Mouse (Mus musculus): ENCODE results near the gene Ncstn.

Ncstn gene

DNA sequence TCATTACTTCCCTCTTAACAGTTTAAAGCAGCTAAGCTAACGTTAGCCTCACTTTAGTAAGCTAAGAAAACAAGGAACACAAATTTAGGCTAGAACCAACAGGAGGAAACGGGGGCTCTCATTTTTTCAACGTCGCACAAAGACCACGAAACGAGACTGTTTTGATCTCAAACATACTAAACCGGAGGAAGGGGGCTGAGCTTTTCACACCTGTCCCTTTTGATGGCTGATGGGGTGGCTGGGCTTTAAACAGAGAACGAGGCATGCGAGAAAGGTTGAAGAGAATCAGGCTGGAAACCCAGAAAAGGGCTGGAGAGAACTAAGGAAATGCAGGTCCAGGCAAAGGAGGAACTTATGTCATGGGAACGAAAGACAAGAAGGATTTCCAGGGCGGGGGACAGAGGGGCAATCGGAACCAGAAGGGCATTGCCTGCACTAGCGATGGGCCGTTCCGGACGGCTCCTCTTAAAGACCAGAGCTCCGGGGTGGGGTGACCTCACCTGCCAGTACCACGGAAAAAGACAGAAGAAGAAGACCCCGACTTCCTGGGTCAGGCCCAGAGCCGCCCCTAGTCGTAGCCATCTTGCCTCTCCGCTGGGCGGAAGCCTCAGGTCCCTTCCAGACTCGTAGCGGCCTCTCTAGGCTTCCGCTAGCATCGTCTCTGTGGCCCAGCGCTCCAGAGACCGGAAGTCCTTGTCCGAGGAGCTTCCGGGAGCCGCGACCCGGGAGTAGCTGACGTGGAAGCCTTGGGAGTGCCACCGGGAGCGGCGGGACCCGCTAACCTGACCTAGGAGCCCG lies at the start of gene Ncstn, which contains the start of gene Copa:
Gene Ncstn (minus strand): TSS at position 695 of the 798 bp plus-strand sequence.
Gene Copa (plus strand): TSS at position 429 of the 798 bp plus-strand sequence.
- DNase-seq, result peak; percentile 90

DNA sequence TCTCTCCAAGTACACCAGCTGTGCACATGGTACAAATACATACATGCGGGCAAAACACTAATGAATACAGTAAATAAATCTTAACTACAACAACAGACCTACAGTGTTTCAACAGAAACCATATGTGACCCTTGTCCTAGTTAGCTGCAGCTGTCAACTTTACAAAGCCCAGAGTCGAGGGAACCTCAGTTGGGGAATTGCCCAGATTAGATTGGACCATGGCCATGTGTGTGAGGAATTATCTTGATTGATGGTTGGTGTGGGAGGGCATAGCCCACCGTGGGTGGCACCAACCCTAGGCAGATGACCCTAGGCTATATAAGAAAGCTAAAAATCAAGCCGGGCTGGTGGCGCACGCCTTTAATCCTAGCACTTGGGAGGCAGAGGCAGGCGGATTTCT lies 49.7 kb upstream of the Ncstn start:
- DNase-seq, result no peak

GRCm38 (mm10) chr1:172129780-172130179 lies 47.2 kb upstream of the Ncstn start:
- DNase-seq, result no peak

GRCm38 (mm10) chr1:172129108-172129507 lies 46.5 kb upstream of the Ncstn start:
- no peak for DNase-seq

- no peak for DNase-seq
Measured at GRCm38 (mm10) chr1:172128563-172128962, 46.0 kb upstream of the Ncstn start.

DNA sequence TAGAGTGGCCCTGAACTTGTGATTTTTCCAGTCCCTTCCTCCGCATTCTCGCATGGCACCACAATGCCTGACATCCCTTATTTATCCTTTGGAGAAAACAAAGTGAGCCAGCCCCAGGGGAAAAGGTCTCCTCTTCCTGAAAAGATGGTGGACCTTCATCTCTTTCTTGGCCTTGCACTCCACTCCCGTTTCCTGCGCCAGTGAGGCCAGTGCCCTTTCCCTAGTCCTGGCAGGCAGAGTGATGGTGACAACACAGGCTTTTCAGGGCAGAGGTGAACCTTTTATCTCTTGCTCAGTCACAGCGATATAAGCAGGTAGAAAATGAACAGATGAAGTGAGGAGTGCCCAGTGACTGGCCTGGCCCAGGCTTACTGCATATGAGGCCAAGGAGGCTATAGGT lies 44.9 kb upstream of the Ncstn start:
- DNase-seq, result no peak

DNA sequence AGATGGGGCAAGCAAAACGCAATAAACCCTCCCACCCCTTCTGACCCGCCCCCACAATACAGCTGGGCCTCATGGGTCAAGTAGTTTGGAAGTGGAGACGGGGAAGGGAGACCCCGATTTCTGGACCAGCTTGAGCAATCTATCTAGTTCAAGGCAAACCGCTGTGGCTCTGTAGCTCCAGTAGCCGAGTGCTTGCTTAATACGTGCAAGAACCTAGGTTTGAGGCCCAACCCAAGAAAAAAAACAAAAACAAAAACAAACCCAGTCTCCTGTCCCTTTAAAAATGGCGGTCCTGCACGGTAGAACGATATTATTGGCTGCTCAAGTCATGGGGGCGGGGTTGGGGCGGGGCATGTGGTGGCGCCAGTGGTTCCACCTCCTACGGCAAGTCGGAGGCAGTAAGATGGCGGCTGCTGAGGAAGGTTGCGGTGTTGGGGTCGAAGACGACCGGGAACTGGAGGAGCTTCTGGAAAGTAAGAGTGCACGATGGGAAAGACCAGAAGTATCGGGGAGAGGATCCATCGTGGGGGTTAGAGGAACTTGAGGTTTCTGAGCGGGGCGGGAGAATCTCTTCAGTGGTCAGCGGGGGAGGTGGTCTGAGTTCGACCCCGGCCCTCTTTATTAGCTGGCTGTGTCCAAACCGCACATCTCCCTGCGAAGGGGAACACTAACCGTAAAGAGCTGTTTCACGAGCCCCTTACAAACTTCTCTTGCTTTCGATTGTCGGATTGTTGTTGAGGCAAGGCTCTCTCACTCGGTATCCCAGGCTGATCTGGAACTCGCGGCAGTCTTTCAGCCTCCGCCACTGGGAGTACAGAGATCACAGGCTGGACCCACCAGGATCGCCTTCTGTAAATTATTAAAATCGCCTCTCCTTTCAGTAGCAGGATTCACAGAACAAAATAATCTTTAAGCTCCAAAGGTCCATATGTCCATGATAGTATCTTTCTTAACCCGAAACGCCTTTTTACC lies 44.1 kb upstream of the Ncstn start, which contains the start of gene Pex19:
Gene Pex19 (plus strand): TSS at position 380 of the 972 bp plus-strand sequence.
- DNase-seq, result peak; percentile 63

GRCm38 (mm10) chr1:172124572-172124971 lies 42.0 kb upstream of the Ncstn start:
- DNase-seq, result no peak

DNA sequence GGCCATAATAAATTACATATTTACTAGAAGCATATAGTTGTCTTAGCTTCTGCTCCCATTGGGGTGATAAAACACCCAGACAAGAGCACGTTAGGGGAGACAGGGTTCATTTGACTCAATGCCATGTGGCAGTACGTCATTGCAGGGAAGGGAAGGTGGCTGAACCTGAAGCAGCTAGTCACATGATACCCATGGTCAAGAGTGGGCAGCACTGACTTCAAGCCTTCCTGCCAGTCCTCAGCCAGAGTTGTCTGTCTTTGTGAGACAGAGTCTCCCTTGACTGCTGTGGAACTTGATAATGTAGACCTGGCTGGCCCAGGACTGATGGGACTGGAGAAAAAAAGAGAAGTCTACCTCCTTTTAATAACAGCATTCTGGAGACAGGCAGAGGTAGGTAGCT lies 40.1 kb upstream of the Ncstn start:
- no peak for DNase-seq

DNA sequence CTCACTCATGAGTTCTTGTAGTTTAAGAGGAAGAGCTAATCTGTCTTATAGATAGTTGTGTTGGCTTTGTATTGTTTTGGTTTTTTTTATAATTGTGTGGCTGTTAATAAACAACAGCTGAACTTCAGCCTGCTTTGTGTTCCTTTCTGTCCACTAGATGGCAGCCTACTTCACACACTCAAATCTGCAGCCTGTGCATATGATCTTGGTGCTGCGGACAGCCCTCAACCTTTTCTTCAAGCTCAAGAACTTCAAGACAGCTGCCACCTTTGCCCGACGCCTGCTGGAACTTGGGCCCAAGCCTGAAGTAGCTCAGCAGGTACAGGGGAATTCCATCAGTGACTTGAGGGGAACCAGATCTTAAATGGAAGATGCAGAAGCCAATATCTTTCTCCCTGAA lies 37.1 kb upstream of the Ncstn start:
- peak; percentile 36 for DNase-seq

GRCm38 (mm10) chr1:172119100-172119499 lies 36.5 kb upstream of the Ncstn start:
- no peak for DNase-seq

GRCm38 (mm10) chr1:172116948-172117347 lies 34.4 kb upstream of the Ncstn start:
- DNase-seq, result no peak

- DNase-seq, result no peak
Measured at GRCm38 (mm10) chr1:172107777-172108477, 25.3 kb upstream of the Ncstn start.

GRCm38 (mm10) chr1:172105101-172105500 lies 22.5 kb upstream of the Ncstn start:
- no peak for DNase-seq

- DNase-seq, result no peak
Measured at GRCm38 (mm10) chr1:172103619-172104018, 21.0 kb upstream of the Ncstn start.

- DNase-seq, result peak; percentile 20
Measured at GRCm38 (mm10) chr1:172099325-172100033, 16.9 kb upstream of the Ncstn start.

DNA sequence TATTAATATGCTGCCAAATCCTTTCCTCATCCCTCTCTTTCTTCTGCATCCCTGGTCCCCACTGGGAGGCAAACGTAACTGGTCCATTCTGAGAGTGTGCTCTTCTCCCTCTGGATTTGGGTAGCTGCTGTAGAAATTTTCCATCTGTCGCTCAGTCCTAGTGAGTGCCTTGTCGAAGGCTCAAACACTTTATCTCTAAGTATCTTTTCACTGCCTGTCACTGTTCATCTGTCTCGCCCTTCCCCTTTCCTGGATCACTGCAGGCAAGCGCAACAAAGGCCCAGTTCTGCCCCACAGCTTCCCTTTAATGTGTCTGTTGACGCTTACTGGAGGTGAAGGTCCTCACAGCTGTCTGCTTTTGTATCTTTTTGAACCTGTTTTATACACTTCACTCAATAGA lies 12.6 kb upstream of the Ncstn start:
- DNase-seq, result no peak

- DNase-seq, result no peak
Measured at GRCm38 (mm10) chr1:172094295-172094694, 11.7 kb upstream of the Ncstn start.

- DNase-seq, result no peak
Measured at GRCm38 (mm10) chr1:172093522-172093921, 10.9 kb upstream of the Ncstn start.

GRCm38 (mm10) chr1:172082899-172083445 lies 377 bp upstream of the Ncstn start:
- no peak for DNase-seq

DNA sequence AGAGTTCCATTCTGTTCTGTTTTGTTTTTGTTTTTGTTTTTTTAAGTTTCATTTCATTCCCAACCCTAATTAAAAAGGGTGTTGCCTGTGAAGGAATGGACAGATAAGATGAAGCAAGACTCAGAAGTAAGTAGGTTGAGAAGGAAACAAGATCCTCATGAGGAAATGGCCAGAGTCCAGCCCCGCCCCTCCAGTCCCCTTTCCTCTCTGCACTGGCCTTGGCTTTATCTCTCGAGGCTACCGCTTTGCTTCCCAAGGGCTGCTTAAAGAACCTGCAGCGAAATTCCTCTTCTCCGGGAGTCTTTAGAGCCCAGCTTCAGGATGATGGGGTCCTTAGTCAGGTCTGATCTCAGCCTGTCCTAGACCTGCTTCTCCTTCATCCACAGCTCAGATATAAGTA lies 4.6 kb downstream of the Ncstn start:
- no peak for DNase-seq

GRCm38 (mm10) chr1:172072604-172073003 lies 10.0 kb downstream of the Ncstn start:
- no peak for DNase-seq
